Mouse (Mus musculus) lung, adult 2 months (tissue): Measurements from ENCODE around the gene Fam126a. TPM values are rescaled to one million over a fixed set of nuclear protein-coding genes. Genes with fewer than 3 reads are reported as not detected.
A peak's percentile ranks its signal among the peaks of the same experiment; 100 is the strongest.

Experiments used
- DNase-seq: peaks from one replicate; pipeline ENCODE4 v3.0.0; 2022
- H3K4me1 ChIP-seq: fragments of 200-500 bp; 2 replicates; pipeline ENCODE4 v1.6.1; 2011; ENCODE audit warnings: low read length; ENCODE audit not compliant: control insufficient read depth, insufficient read depth
- H3K4me3 ChIP-seq: fragments of 200-500 bp; replicated peaks from 2 replicates; pipeline ENCODE3; 2011; ENCODE audit warnings: low read depth, mild to moderate bottlenecking, control low read depth, low read length; ENCODE audit errors: extremely low read depth
- CTCF ChIP-seq: fragments of 200-500 bp; IDR thresholded peaks from 2 replicates; pipeline ENCODE4 v1.5.1; 2011; ENCODE audit warnings: mild to moderate bottlenecking, low read length, control low read depth; ENCODE audit not compliant: insufficient read depth
- POLR2A ChIP-seq: fragments of 200-500 bp; IDR thresholded peaks from 2 replicates; pipeline ENCODE4 v1.6.1; 2011; ENCODE audit warnings: low read depth, mild to moderate bottlenecking, control low read depth, low read length, borderline replicate concordance; ENCODE audit errors: extremely low read depth
- WGBS: fragments of 180-500 bp; shearing (Covaris S2); methylation state at CpG from one replicate; pipeline ENCODE4 v1.1.7; 2018; 5-methylcytosine and 5-hydroxymethylcytosine counted together
- polyA plus RNA-seq: library from polyadenylated mRNA; depleted of rRNA; stranded (reverse); fragments of >200 nt; gene quantifications from 2 replicates; pipeline ENCODE4 v1.2.3, GENCODE M21; 2012; rRNA removed

Fam126a gene
- polyA plus RNA-seq, result 4.8 and 7.8 TPM in 2 replicates

GRCm38 (mm10) chr5:24030579-24030969, at the start of gene Fam126a:
Gene Fam126a, minus strand, starts transcription at chr5:24030690.
- peak; percentile 88 for DNase-seq
- under 1% methylated on average over 16 of the region's 16 CpGs for WGBS
- Histone ChIP-seq H3K4me1 (peaks cover 4% of the 10 kb centered on the region), H3K4me3 (peak within 1 kb of the TSS; percentile 80)
- peak; percentile 84; the same call in 1 of the 2 replicates for TF ChIP-seq POLR2A
- no peak for TF ChIP-seq CTCF

- no peak overlapping the region for H3K4me3 ChIP-seq
- no peak for TF ChIP-seq POLR2A
- no peak for TF ChIP-seq CTCF
- no peaks in the 10 kb centered on the region for H3K4me1 ChIP-seq
- peak; percentile 12 for DNase-seq
- 67% methylated on average over 7 of the region's 7 CpGs for WGBS
These were observed 48.1 kb upstream of the Fam126a start for GRCm38 (mm10) chr5:24078420-24079179.

DNA sequence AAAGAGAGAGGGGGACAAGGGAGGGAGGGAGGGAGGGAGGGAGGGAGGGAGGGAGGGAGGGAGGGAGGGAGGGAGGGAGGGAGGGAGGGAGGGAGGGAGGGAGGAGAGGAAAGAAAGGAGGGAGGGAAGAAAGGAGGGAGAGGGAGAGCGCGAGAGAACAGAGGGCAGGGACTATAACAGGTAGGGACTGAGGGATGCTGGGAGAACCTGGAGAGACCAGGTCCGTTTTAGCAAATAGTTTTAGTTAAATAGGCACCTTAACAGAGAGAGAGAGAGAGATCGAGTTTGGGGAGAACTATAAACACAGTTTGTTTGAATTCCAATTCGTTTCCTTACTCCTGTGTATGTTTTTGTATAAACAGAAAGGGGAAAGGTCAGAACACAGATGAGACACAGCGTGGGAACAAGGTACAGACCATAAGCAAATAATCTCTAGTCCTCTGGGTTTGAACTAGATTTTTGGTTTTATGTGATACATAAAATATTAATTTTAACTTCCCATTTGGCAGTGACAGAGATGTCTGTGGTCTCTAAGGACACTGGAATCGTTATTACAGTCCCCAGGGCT, 47.3 kb upstream of the Fam126a start:
- DNase-seq, result no peak

GRCm38 (mm10) chr5:24076986-24077718, 46.7 kb upstream of the Fam126a start:
- H3K4me3 ChIP-seq, result peak overlapping the region; percentile 59
- no peak for TF ChIP-seq POLR2A
- peak; percentile 72 for TF ChIP-seq CTCF
- WGBS, result 2% methylated on average over 15 of the region's 15 CpGs
- H3K4me1 ChIP-seq, result no peaks in the 10 kb centered on the region
- DNase-seq, result peak; percentile 57

More for the DNA sequence above, 47.3 kb upstream of the Fam126a start:
- no peaks in the 10 kb centered on the region for H3K4me1 ChIP-seq
- no peak for TF ChIP-seq POLR2A
- TF ChIP-seq CTCF, result no peak
- peak overlapping the region; percentile 59 for H3K4me3 ChIP-seq
- WGBS, result 20% methylated on average over 7 of the region's 7 CpGs

DNA sequence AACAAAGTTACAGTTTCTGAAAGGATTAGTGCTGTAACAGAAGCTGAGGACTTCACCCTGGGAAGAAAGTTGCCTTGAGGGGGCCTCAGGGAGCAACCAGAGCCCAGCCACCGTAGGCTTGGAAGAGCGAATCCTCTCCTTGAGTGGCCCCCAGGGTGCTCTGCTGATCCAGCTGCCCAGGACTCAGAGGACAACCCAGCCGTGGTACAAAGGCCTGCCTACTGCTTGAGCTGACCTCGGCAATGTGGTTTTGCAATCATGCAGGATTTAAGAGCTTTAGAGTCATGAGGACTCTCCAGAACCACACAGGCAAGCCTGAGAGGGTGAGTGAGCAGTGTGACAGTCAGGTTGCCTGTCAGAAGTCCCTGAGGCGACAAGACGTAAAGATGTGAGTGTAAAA, 41.5 kb upstream of the Fam126a start:
- DNase-seq, result peak; percentile 34
- no peak for TF ChIP-seq CTCF
- peak; percentile 18; the same call in 1 of the 2 replicates for TF ChIP-seq POLR2A
- Histone ChIP-seq H3K4me1 (no peaks in the 10 kb centered on the region), H3K4me3 (no peak overlapping the region)
- 59% methylated on average over 6 of the region's 6 CpGs for WGBS

GRCm38 (mm10) chr5:24068955-24069354, 38.5 kb upstream of the Fam126a start:
- TF ChIP-seq CTCF (no peak), POLR2A (no peak)
- Histone ChIP-seq H3K4me3 (no peak overlapping the region), H3K4me1 (no peaks in the 10 kb centered on the region)
- no peak for DNase-seq
- WGBS, result 60% methylated on average over 6 of the region's 6 CpGs

DNA sequence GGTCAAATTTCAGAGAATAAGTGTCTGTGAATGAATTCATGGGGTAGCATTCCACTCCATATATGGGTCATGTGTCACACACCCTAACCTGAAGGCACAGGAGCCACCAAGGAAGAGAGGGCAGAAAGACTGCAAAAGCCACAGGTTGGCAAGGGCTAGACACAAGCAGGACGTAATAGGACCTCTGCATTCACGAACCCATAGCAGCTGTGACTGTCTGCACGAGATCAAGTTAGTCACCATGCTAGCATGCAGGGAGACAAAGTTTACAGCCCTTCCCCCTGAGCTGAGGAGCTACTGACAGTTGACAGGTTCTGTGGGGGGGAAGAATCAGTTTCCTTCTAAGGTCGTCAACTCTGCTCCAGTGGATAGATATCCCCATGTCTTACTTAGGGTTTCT, 33.1 kb upstream of the Fam126a start:
- no peak for DNase-seq
- TF ChIP-seq CTCF (no peak), POLR2A (no peak)
- 73% methylated on average over 4 of the region's 4 CpGs for WGBS

DNA sequence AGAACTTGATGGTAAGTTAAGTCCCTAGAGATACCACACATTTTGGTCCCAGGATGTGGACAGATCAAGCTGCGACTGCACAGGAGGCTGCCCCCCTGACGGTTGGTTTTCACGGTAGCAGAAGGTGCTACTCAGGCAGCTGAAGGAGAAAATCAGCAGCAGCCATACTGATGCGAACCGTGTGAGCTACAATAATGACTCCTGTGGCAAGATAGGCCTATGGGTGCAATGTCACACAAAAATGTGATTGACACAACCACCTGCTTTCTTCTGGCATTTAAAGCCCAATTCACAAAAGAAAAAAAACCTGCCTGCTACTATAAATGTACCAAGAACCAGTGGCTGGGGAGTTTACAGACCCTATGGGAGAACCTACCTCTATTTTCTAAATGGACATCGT, 32.5 kb upstream of the Fam126a start:
- DNase-seq, result no peak

More for the DNA sequence above, 33.1 kb upstream of the Fam126a start:
- H3K4me3 ChIP-seq, result no peak overlapping the region
- H3K4me1 ChIP-seq, result no peaks in the 10 kb centered on the region

DNA sequence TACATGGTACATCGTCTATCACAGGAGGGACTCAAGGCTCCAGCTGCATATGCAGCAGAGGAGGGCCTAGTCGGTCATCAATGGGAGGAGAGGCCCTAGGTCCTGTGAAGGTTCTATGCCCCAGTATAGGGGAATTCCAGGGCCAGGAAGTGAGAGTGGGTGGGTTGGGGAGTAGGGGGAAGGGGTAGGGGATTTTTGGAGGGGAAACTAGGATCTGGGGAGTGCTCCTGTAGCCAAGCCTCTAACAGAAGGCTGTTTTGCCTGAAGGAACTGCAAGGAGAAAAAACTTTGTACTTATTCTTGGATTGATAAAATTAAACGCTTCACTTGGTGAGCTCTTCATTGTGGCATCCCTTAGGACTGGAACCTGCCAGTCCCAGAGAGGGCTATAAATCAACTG, 30.5 kb upstream of the Fam126a start:
- no peak overlapping the region for H3K4me3 ChIP-seq
- no peak for DNase-seq
- WGBS, result 65% methylated on average over 3 of the region's 3 CpGs
- H3K4me1 ChIP-seq, result no peaks in the 10 kb centered on the region
- TF ChIP-seq CTCF (no peak), POLR2A (no peak)

More for the DNA sequence above, 32.5 kb upstream of the Fam126a start:
- Histone ChIP-seq H3K4me1 (no peaks in the 10 kb centered on the region), H3K4me3 (no peak overlapping the region)
- WGBS, result 83% methylated on average over 6 of the region's 6 CpGs
- no peak for TF ChIP-seq CTCF
- TF ChIP-seq POLR2A, result no peak
